Mouse (Mus musculus): ENCODE data around the gene Gramd1b.

The Gramd1b gene

DNA sequence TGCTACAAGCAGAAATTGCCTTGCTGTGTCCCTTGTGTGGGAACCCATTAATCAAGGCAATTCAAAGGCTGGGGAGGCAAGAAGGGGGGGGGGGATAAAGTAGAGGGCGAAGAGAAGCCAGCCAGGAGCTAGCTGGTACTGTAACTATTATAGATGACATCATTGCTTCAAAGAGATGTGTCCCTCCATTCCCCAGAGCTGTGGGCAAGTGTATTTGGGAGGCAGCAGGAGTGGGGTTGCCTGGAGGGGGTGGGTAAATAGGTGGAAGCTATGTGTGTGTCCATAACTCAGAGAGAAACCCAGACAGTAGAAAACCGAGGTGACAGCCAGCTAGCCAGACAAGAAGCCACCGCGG, 262.5 kb downstream of the Gramd1b start:
- no peak for DNase-seq (ENCODE audit: low spot score in 2 of 2)

GRCm38 (mm10) chr9:40268040-40268747, 263.0 kb downstream of the Gramd1b start:
- no peak for DNase-seq (ENCODE audit: low spot score in 2 of 2)

GRCm38 (mm10) chr9:40263874-40264273, 267.3 kb downstream of the Gramd1b start:
- no peak for DNase-seq (ENCODE audit: low spot score in 2 of 2)

GRCm38 (mm10) chr9:40252459-40252858, 278.7 kb downstream of the Gramd1b start:
- DNase-seq (ENCODE audit: low spot score in 2 of 2) = no peak

DNA sequence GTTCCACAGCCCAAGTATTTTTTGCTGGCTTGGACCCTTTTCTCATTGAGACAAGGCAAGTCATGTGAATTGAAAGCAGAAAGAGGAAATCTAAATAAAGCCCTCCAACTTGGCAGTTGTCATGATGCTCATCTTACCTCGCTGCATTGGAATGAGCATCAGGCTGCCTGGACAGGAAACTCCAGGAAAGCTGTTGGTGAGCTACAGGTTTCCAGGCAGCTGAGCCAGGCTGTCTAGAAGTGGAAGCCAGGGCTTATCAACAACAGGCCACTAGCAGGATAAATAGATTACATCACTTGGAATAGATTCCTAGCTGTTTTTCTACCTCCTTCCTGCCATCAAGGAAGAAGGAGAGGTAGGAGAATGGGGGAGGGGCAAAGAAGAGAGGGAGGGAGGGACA, 282.1 kb downstream of the Gramd1b start:
- no peak for DNase-seq (ENCODE audit: low spot score in 2 of 2)

DNA sequence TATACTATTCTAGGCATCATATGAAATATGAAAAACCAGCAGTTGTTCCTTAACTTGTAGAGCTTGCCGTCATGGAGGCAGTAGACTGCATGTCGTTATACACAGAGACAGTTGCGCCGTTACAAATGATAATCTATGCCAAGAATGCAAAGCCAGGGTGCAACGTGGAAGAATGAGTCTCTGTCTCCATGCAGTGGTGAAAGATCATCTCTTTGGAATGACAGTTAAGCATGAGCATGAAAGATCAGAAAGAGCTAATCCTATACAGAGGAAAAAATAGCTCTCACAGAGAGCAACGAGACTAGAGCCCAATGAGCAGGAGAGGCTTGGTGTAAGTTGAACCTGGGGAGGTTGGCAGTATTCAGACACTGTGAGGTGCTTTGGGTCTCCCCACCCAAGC, 284.5 kb downstream of the Gramd1b start:
- DNase-seq (ENCODE audit: low spot score in 2 of 2) = no peak

- DNase-seq (ENCODE audit: low spot score in 2 of 2) = no peak
Measured at GRCm38 (mm10) chr9:40245974-40246665, 285.1 kb downstream of the Gramd1b start.

DNA sequence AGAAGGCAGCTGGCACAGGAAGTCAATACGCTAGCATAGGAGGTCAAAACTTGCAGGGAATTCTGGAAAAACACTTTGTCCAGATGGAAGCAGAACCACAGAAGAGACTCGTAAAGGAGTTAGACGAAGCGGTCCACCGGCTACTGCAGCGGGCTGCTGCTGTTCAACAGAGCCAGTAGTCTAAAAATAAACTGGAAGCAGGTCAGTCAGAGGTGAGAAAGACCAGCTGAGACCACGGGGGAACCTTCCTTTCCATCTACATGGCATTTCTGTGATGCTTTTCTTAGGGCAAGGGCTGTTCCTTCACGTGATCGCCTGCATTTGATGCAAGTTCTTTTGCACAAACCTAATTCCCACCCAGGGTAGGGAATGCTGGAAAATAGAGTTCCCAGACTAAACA, 285.7 kb downstream of the Gramd1b start:
- DNase-seq (ENCODE audit: low spot score in 2 of 2) = no peak
